Mouse (Mus musculus): ENCODE measurements at regions not wholly inside any gene's neighbourhood (a gene's known extent, or its start where the extent isn't known, plus 50 kb on each side); places are given as distances from the start of the nearest gene placed in this dataset.

DNA sequence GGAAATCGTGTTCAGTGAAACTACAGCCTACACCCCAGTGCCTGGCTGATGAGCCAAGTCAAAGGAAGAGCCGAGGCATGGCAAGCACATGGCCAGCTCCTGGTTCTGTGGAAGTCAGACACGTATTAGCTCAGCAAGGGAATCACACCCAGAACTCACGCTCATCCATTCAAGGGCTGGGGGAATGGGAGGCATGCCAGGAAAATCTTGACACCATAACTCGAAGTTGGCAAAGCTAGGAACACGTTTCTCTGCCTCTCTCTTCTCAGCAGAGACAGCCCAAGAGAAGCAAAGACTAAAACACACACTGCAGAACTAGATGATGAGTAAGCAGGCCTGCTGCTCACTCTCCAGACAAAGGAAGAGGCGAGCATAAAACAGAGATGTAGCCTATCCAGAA, 53.5 kb upstream of the Ypel5 start:
- no peak overlapping the region for H3K4me3 ChIP-seq (ENCODE audit: insufficient read depth, low read length)
- H3K27ac ChIP-seq (ENCODE audit: insufficient read depth, low read depth, low read length), result no peak overlapping the region
- no peak for TF ChIP-seq CTCF (IDR thresholded peaks at IDR 0.05; ENCODE audit: low read depth, low read length)
- no peak for TF ChIP-seq POLR2A (IDR thresholded peaks at IDR 0.05; ENCODE audit: borderline replicate concordance, low read depth, low read length)

DNA sequence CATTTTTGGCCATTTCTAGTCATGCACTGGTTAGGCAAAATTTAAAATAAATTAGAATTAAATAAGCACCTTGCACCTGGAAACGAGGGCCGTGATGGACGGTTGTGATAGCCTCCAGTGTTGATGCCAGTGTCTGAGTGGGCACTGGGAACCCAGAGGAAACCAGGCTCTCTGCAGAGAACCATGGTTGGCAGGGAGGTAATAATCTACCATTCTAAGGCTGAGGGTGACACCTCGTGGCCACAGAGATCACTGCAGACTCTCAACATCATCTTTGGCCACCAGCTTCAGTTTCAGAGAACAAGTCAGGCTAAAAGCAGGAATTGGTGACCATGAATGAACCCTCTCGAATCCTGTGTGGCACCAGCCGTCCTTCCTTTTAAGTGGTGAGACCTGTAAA, 54.5 kb upstream of the Ypel5 start:
- H3K4me3 ChIP-seq (ENCODE audit: insufficient read depth, low read length), result no peak overlapping the region
- TF ChIP-seq CTCF (IDR thresholded peaks at IDR 0.05; ENCODE audit: low read depth, low read length), result peak; percentile 65
- no peak for TF ChIP-seq POLR2A (IDR thresholded peaks at IDR 0.05; ENCODE audit: borderline replicate concordance, low read depth, low read length)
- H3K27ac ChIP-seq (ENCODE audit: insufficient read depth, low read depth, low read length), result no peak overlapping the region
- peaks cover 15% of the 10 kb centered on the region for H3K4me1 ChIP-seq (ENCODE audit: control insufficient read depth, insufficient read depth, low read length)

More for the DNA sequence above, 53.5 kb upstream of the Ypel5 start:
- H3K4me1 ChIP-seq (ENCODE audit: control insufficient read depth, insufficient read depth, low read length), result peaks cover 21% of the 10 kb centered on the region

DNA sequence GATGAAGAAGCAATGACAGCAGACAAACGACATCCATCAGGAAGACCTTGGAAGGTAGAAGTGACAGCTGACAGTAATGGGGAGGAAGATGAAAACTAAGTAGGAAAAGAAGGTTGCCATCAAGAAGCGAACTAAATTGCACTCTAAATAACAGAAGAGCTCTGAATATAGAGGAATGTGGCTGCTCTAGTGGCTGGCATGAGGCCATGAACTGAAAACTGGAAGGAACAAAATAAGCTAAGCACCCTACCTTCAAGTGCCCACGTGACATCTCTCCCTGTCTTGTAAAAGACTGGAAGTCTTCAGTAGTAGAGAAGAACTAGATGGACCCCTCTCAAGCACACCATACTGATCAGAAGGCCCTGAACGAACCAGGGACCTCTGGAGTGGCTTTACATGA, 68.0 kb upstream of the Ypel5 start:
- Histone ChIP-seq H3K27ac (ENCODE audit: insufficient read depth, low read depth, low read length) (no peak overlapping the region), H3K4me3 (ENCODE audit: insufficient read depth, low read length) (no peak overlapping the region), H3K4me1 (ENCODE audit: control insufficient read depth, insufficient read depth, low read length) (no peaks in the 10 kb centered on the region)
- TF ChIP-seq CTCF (IDR thresholded peaks at IDR 0.05; ENCODE audit: low read depth, low read length), result no peak
- TF ChIP-seq POLR2A (IDR thresholded peaks at IDR 0.05; ENCODE audit: borderline replicate concordance, low read depth, low read length), result no peak

DNA sequence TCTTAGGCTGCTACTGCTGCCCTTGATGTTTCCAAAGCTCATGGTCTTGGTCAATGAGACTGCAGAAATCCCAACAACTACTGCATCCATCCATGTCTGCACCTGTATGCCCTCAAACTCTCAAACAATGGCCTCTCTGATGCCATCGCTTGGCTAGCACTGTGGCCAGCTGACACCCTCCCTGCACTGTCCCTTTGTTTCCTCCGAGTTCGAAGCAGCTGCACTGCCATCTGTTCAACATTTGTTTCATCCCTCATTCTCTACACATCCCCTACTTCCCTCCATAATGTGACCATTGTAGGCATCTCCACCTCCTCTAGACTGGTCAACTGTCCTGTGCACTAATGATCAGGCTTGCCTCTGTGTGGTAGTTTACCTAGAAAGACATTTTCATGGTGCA, 75.3 kb upstream of the Ypel5 start:
- TF ChIP-seq CTCF (IDR thresholded peaks at IDR 0.05; ENCODE audit: low read depth, low read length) (no peak), POLR2A (IDR thresholded peaks at IDR 0.05; ENCODE audit: borderline replicate concordance, low read depth, low read length) (no peak)
- Histone ChIP-seq H3K4me3 (ENCODE audit: insufficient read depth, low read length) (no peak overlapping the region), H3K4me1 (ENCODE audit: control insufficient read depth, insufficient read depth, low read length) (no peaks in the 10 kb centered on the region), H3K27ac (ENCODE audit: insufficient read depth, low read depth, low read length) (no peak overlapping the region)

DNA sequence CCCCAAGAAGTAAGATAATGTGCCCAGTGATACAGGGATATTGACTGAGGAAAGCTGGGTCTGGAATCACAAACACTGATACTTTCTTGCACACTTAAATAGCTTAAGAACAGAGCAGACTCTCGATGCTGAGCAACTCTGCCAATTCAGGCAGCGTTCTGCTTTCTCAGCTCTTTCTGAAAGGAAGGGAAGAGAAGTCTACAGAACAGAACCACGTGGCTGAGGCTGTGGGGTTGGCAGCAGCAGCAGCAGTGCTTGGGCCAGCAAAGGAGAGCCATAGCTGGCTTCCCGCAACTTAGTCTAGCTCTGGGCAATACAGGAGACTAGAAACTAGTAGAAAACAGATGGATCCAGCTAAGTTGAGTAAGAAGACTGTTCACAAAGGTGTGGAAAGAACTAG, 89.8 kb upstream of the Ypel5 start:
- Histone ChIP-seq H3K4me3 (ENCODE audit: insufficient read depth, low read length) (no peak overlapping the region), H3K4me1 (ENCODE audit: control insufficient read depth, insufficient read depth, low read length) (no peaks in the 10 kb centered on the region), H3K27ac (ENCODE audit: insufficient read depth, low read depth, low read length) (no peak overlapping the region)
- no peak for TF ChIP-seq POLR2A (IDR thresholded peaks at IDR 0.05; ENCODE audit: borderline replicate concordance, low read depth, low read length)
- no peak for TF ChIP-seq CTCF (IDR thresholded peaks at IDR 0.05; ENCODE audit: low read depth, low read length)

DNA sequence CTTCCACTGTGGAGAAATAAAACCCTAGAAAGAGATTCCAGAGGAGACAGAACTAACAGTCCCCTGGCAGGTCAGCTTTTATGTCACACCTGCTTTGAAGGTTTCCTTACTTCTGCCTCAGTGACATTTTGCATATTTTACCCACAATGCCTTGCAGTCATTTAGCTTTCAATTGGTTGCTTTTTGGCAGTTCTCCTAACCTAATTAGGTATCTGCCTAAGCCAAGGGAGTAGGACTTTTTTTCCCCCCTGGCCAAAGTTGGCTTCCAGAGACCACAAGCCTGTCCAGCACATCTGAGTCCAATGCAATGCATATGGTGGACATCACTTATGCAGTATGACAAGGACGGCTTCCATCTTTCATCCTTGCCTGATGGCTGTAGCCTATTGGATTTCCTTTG, 103.2 kb upstream of the Ypel5 start:
- Histone ChIP-seq H3K27ac (ENCODE audit: insufficient read depth, low read depth, low read length) (no peak overlapping the region), H3K4me1 (ENCODE audit: control insufficient read depth, insufficient read depth, low read length) (no peaks in the 10 kb centered on the region)
- no peak for TF ChIP-seq POLR2A (IDR thresholded peaks at IDR 0.05; ENCODE audit: borderline replicate concordance, low read depth, low read length)

DNA sequence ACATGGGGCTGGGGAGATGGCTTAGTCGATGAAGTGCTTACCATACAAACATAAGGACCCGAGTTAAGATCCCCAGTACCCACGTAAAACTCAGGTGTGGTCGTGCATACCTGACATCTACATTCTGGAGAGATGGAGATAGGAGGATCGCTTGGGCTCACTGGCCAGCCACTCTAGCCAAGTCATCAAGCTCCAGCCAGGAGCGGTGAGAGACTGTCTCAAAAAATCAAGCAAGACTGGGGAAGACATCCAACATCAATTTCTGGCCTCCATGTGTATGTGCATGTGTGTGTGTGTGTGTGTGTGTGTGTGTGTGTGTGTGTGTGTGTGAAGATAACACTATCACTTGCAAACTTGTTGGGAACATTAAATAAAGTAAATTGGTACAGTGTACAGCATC, 104.6 kb upstream of the Ypel5 start:
- no peaks in the 10 kb centered on the region for H3K4me1 ChIP-seq (ENCODE audit: control insufficient read depth, insufficient read depth, low read length)
- H3K4me3 ChIP-seq (ENCODE audit: insufficient read depth, low read length), result no peak overlapping the region
- TF ChIP-seq POLR2A (IDR thresholded peaks at IDR 0.05; ENCODE audit: borderline replicate concordance, low read depth, low read length) (no peak), CTCF (IDR thresholded peaks at IDR 0.05; ENCODE audit: low read depth, low read length) (no peak)
- H3K27ac ChIP-seq (ENCODE audit: insufficient read depth, low read depth, low read length), result no peak overlapping the region

More for the DNA sequence above, 103.2 kb upstream of the Ypel5 start:
- H3K4me3 ChIP-seq (ENCODE audit: insufficient read depth, low read length), result no peak overlapping the region

DNA sequence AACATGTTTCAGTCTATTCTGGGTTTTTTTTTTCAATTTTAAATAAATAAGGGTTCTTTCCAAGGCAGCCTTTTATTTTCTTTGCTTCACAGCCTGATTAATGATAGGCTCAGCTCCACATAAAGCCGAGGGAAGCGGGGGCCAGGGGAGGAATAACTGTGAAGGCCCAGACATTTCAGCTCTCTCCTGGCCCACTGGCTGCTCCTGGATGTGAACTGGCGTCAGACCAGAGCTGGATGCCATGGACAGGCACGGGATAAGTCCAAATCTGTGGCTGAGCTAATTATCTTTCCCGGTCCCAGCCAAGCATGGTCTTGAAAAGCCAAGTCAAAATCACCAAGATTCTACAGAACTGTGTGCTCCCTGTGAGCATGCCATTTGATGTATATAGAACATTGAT, 105.1 kb upstream of the Ypel5 start:
- no peak for TF ChIP-seq CTCF (IDR thresholded peaks at IDR 0.05; ENCODE audit: low read depth, low read length)
- TF ChIP-seq POLR2A (IDR thresholded peaks at IDR 0.05; ENCODE audit: borderline replicate concordance, low read depth, low read length), result no peak
- no peaks in the 10 kb centered on the region for H3K4me1 ChIP-seq (ENCODE audit: control insufficient read depth, insufficient read depth, low read length)
- no peak overlapping the region for H3K4me3 ChIP-seq (ENCODE audit: insufficient read depth, low read length)
- no peak overlapping the region for H3K27ac ChIP-seq (ENCODE audit: insufficient read depth, low read depth, low read length)

DNA sequence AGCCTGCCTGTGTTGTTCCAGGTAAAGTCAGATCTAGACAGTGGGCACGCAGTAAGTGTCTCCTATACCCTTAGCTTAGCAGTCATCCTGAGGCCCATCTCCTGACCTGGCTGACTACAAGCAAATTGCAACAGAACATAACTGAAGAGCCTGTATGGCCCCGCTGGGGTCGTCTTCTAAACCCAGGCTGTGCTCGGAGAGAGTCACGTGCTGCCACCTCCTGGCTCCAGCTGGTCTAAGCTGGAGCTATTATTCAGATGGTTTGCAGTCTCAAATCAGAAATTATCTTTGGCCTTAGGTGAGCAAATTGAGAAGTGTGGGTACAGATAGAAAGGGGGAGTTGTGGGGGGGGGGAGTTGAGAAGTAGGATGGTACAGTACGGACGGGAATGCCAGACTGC, 115.5 kb upstream of the Ypel5 start:
- H3K4me3 ChIP-seq (ENCODE audit: insufficient read depth, low read length), result no peak overlapping the region
- H3K4me1 ChIP-seq (ENCODE audit: control insufficient read depth, insufficient read depth, low read length), result no peaks in the 10 kb centered on the region
- no peak for TF ChIP-seq CTCF (IDR thresholded peaks at IDR 0.05; ENCODE audit: low read depth, low read length)
- no peak for TF ChIP-seq POLR2A (IDR thresholded peaks at IDR 0.05; ENCODE audit: borderline replicate concordance, low read depth, low read length)
- no peak overlapping the region for H3K27ac ChIP-seq (ENCODE audit: insufficient read depth, low read depth, low read length)

DNA sequence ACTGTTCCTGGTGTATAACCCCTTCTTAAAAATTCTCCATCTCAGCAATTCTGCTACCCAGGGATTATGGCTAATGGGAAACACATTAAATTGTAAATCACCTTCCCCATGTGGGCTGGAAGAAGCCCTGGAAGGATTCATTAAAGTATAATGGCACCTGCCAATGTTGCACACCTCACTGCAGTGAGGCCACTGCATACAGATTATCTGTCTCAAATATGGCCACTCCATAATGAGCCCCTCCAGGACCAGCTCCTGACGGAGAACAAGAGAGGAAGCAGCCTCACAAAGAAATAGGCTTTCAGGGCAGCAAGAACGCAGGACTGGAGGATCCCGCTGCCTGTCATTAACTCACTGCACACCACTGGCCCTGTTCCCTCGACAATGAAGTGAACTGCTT, 115.2 kb upstream of the Alk start:
- no peak overlapping the region for H3K4me3 ChIP-seq (ENCODE audit: insufficient read depth, low read length)
- H3K4me1 ChIP-seq (ENCODE audit: control insufficient read depth, insufficient read depth, low read length), result no peaks in the 10 kb centered on the region
- TF ChIP-seq CTCF (IDR thresholded peaks at IDR 0.05; ENCODE audit: low read depth, low read length), result no peak
- TF ChIP-seq POLR2A (IDR thresholded peaks at IDR 0.05; ENCODE audit: borderline replicate concordance, low read depth, low read length), result no peak
- H3K27ac ChIP-seq (ENCODE audit: insufficient read depth, low read depth, low read length), result no peak overlapping the region

DNA sequence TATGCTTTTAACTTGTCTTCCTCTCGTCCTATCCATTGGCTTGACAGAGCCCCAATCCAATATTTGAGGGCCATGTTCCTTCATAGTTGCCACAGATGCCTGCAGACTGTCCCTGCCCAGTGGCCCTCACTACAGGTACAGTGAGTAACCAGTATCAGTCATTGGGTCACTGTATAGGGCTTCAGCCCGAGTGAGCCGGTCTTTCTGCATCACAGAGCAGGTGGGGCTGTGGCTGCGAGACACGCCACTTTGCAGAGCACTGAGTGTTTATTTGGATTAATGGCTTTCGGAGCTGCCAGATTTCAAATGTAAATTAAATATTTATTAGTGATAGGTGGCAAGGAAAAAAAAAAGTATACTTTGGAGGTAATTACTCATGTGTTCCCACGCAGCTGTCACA, 87.2 kb upstream of the Alk start:
- no peak overlapping the region for H3K27ac ChIP-seq (ENCODE audit: insufficient read depth, low read depth, low read length)
- TF ChIP-seq POLR2A (IDR thresholded peaks at IDR 0.05; ENCODE audit: borderline replicate concordance, low read depth, low read length) (no peak), CTCF (IDR thresholded peaks at IDR 0.05; ENCODE audit: low read depth, low read length) (no peak)

More for the DNA sequence above, 87.2 kb upstream of the Alk start:
- no peak overlapping the region for H3K4me3 ChIP-seq (ENCODE audit: insufficient read depth, low read length)
- no peaks in the 10 kb centered on the region for H3K4me1 ChIP-seq (ENCODE audit: control insufficient read depth, insufficient read depth, low read length)

Measured in bone marrow macrophage, adult 2 months (primary cell).